Mouse (Mus musculus) C2C12 (cell line): Measurements from ENCODE around the gene Gm21973.

Experiments
- CEBPB ChIP-seq: IDR thresholded peaks from one replicate; pipeline ENCODE4 v1.6.1; 2011; ENCODE audit warnings: low read depth, mild to moderate bottlenecking, control low read depth, moderate library complexity
- CTCF ChIP-seq: IDR thresholded peaks from one replicate; pipeline ENCODE4 v1.5.1; 2011; ENCODE audit not compliant: control insufficient read depth, insufficient read depth, insufficient read length
- MAX ChIP-seq: IDR thresholded peaks from one replicate; pipeline ENCODE4 v1.6.1; 2011; ENCODE audit warnings: mild to moderate bottlenecking, control low read depth
- MYOG ChIP-seq: IDR thresholded peaks from one replicate; pipeline ENCODE4 v1.6.1; 2011; ENCODE audit not compliant: control insufficient read depth, insufficient read length; ENCODE audit errors: extremely low read depth
- USF1 ChIP-seq: IDR thresholded peaks from one replicate; pipeline ENCODE4 v1.6.1; 2011; ENCODE audit warnings: low read depth, mild to moderate bottlenecking, control low read depth, moderate library complexity

DNA sequence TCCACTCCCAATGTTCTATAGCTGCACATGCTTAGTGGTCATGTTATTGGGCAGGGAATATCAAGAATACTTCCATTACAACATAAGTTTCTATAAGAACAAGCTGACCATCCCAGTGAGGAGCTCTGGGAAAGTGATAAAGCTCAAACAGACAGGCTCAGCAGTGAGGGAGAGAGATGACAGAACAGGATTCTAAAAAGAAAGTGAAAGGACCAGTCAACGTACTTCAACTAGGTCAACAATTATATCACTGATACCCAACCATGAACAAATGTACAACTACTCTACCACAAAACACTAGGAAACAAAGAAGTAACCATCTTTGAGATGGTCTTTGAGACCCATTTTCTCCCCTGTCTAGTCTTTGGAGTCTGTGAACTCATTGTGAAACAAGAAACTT is 28.6 kb upstream of the Gm21973 start:
- TF ChIP-seq CEBPB: no peak
- TF ChIP-seq CTCF: no peak
- TF ChIP-seq MAX: no peak
- TF ChIP-seq MYOG: no peak
- TF ChIP-seq USF1: no peak
